Mouse (Mus musculus) ES-E14 (cell line): ENCODE measurements at regions not wholly inside any gene's neighbourhood (a gene's known extent, or its start where the extent isn't known, plus 50 kb on each side); places are given as distances from the start of the nearest gene placed in this dataset.

ENCODE experiments used
- CHD2 ChIP-seq: IDR thresholded peaks from 2 replicates; pipeline ENCODE4 v1.6.1; 2014; ENCODE audit warnings: mild to moderate bottlenecking, low read depth, low read length, inconsistent platforms
- HCFC1 ChIP-seq: IDR thresholded peaks from 2 replicates; pipeline ENCODE4 v1.6.1; 2012; ENCODE audit warnings: low read length, inconsistent platforms, borderline replicate concordance; ENCODE audit not compliant: insufficient read depth
- MAFK ChIP-seq: IDR thresholded peaks from 2 replicates; pipeline ENCODE4 v1.6.1; 2014; ENCODE audit warnings: mild to moderate bottlenecking, low read depth, low read length, inconsistent platforms; ENCODE audit not compliant: insufficient read depth
- ZC3H11A ChIP-seq: IDR thresholded peaks from 2 replicates; pipeline ENCODE4 v1.6.1; 2012; ENCODE audit warnings: low read depth, mild to moderate bottlenecking, inconsistent platforms, low read length, borderline replicate concordance
- ZNF384 ChIP-seq: IDR thresholded peaks from 2 replicates; pipeline ENCODE4 v1.6.1; 2012; ENCODE audit warnings: low read depth, low read length, inconsistent platforms

GRCm38 (mm10) chr14:102629601-102630000, 352.8 kb downstream of the Kctd12 start:
- TF ChIP-seq MAFK = no peak
- no peak for TF ChIP-seq ZNF384
- no peak for TF ChIP-seq ZC3H11A
- no peak for TF ChIP-seq CHD2
- no peak for TF ChIP-seq HCFC1
